Mouse (Mus musculus): ENCODE data around the gene Tmem38b. TPM values are rescaled to one million over a fixed set of nuclear protein-coding genes. Genes with fewer than 3 reads are reported as not detected.

Gene Tmem38b
- total RNA-seq, 2 experiments from 2014 or later = 11.0 to 14.0 TPM

DNA sequence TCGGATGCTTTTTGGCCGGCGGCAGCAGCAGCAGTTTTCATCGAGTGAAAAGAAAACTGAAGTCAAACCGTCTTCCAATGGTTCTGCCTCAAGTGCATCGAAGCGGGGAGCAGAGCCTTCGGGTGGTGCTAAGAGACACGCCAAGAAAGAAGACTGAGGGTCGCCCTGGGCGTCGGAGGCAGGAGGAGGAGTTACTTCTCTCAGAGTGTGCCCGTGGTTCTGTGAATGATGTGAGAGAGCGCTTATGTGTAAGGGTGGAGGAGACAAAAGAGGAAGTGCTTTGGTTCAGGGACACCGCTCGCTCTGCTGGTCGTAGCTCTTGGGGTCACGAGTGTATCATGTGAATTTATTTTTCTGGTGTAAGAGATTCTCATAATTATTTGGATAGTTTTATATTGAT, 34.1 kb downstream of the Tmem38b start:
- Histone ChIP-seq H3K4me3 (no peak overlapping the region), H3K27ac (no peak overlapping the region)
- no peak for TF ChIP-seq CTCF (IDR thresholded peaks at IDR 0.05)
- intact Hi-C loops (cut with DNase I) = no loop called here
- DNase-seq (ENCODE audit: extremely low spot score in 1 of 2, low spot score in 2 of 2) = no peak

DNA sequence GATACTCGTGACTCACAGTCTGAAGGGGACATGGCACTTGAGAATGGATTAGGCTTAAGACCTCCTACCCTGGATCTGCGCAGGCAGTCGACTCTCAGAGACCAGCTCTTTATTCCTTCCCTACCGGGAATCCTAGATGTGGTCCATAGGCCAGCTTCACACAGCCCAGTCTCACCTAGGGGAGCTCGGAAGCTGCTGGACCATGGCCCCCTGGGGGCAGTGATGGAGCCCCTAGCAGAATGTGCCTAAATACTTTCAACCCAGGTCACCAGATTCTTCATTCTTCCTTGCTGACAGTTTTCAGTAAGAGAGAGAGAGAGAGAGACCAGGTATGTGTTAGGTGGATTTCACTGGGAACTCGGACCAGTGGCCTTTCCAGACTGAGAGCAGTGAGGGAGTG, 36.3 kb downstream of the Tmem38b start:
- intact Hi-C loops (cut with DNase I) = no loop called here
- DNase-seq (ENCODE audit: extremely low spot score in 1 of 2, low spot score in 2 of 2) = no peak
- no peak for TF ChIP-seq CTCF (IDR thresholded peaks at IDR 0.05)
- Histone ChIP-seq H3K4me3 (no peak overlapping the region), H3K27ac (no peak overlapping the region)

DNA sequence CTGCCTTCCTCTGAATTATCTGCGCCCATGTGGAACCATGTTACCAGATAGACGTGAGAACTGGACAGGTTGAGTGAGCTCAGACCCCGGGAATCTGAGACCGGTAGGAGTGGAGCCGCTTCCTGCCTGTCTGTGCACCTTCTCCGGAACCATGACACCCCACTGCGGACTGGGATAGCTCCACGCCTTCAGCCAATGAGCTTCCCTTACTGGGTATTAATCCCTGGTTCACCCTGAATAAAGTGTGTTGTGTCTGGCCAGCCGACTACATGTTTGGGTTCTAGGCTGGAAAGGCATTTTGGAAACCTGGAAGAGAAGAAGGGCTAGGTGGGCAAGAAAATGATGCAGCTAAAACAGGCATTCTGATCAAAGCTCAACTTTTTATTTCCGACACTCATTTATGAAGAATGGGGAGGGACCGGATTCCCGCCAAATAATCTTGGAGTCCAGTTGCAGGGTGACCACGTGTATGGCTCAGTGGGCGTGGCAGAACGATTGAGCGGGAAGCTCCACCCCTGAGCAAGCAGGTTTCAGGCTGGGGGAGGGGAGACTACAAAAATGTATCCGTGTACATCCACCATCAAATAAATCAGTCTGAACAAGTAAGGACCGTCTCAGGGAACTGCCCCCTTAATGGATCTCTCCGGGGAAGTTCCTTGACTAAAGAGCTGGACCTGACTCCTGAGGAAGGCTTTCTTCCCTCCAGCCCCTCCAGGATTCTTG, 38.4 kb downstream of the Tmem38b start:
- intact Hi-C loops (cut with DNase I) = no loop called here
- no peak overlapping the region for H3K4me3 ChIP-seq
- no peak for TF ChIP-seq CTCF (IDR thresholded peaks at IDR 0.05)
- H3K27ac ChIP-seq = no peak overlapping the region
- DNase-seq (ENCODE audit: extremely low spot score in 1 of 2, low spot score in 2 of 2) = no peak

DNA sequence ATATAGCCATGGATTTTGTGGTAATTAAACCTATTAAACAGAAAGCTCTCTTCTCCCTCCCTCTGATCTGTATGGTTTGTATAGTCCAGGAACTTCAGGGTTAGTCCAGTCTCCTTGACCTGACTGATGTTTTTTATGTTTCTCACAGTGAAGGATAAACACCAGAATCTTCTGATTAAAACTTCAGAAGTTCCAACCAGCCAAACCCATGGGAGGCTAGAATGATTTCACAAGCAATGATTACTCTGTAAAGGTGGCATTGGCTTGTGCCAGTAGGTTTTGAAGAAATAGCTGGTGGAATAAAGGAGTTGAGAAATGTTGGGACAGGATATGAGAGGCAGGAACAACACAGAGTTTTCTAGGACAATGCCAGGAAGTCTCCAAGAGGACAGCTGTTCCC, 40.6 kb downstream of the Tmem38b start:
- Histone ChIP-seq H3K4me3 (no peak overlapping the region), H3K27ac (no peak overlapping the region)
- intact Hi-C loops (cut with DNase I) = no loop called here
- TF ChIP-seq CTCF (IDR thresholded peaks at IDR 0.05) = no peak
- DNase-seq (ENCODE audit: extremely low spot score in 1 of 2, low spot score in 2 of 2) = no peak

DNA sequence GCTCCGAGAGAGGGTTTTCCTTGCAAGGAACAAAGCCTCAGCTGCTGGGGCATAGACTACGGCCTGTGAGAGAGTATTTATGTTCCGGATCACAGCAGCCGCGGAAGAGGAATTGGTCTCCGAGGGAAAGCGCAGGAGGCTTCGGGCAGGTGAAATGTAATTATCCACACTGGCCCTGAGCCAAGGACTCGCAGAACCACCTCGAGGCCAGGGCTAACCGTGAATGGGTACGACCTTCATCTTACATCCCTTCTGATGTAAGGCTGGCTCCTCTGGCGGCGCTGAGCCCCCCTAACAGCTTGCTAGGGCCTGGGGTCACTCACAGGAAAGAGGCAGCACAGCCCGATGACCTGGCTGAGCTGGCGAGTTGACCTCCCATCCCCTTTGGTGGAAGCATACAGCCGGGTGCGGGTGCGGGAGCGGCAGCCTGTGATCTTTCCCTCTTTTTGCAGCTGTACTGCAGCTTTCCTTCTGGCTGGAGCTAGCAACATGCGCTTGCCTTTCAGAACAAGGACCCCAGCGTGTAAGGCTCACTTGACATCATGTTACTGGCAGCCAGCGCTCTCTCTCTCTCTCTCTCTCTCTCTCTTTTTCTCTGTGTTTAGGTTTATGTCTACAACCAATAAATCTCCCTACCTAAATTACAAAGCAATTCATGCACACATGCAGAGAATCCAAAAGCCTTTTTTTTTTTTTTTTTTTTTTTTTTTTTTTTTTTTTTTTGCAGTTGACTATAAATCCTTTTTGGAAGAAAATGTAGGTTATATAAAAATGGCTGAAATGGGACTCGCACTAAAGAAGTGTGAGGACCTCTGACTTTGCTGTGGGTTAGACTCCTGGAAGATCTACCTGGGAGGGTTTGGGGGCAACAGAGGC, 52.9 kb downstream of the Tmem38b start:
- H3K27ac ChIP-seq = no peak overlapping the region
- no peak for DNase-seq (ENCODE audit: extremely low spot score in 1 of 2, low spot score in 2 of 2)
- TF ChIP-seq CTCF (IDR thresholded peaks at IDR 0.05) = no peak
- intact Hi-C loops (cut with DNase I) = no loop called here
- H3K4me3 ChIP-seq = no peak overlapping the region

DNA sequence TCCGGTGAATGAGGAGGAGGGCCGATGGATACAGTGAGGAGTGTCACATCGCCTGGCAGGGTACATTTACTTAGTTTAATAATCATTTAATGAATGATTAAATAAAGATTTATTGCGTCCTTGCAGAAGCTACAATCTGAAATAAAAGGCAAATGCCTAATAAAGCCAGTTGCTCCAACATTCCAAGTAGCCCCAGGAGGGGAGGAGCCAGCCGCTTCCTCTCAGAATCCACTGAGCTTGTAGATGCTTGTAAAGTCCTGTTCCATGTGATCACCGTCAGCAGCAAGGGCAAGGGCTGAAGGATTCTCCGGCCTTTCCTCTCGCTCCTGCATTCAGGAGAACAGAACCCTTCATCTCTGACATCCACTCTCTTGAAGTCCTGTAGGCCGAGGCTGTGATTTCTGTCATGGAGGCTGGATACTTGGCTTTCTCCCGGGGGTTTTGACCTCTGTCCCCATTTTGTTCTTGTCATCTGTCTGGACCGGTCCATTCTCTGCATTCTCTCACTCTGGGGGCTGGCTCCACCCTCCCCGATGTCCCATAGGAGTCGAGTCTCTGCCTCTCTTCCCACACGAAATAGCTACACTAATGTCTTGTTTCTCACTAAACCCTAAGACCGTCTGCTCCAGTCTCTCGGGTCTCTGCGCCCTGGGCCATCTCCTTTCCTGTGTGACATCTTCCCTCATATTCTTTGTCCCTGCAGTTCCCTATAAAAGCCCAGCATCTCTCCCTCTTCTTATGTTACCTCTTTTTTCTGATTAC, 57.3 kb downstream of the Tmem38b start:
- intact Hi-C loops (cut with DNase I) = no loop called here
- TF ChIP-seq CTCF (IDR thresholded peaks at IDR 0.05) = no peak
- no peak overlapping the region for H3K4me3 ChIP-seq
- no peak overlapping the region for H3K27ac ChIP-seq
- no peak for DNase-seq (ENCODE audit: extremely low spot score in 1 of 2, low spot score in 2 of 2)

DNA sequence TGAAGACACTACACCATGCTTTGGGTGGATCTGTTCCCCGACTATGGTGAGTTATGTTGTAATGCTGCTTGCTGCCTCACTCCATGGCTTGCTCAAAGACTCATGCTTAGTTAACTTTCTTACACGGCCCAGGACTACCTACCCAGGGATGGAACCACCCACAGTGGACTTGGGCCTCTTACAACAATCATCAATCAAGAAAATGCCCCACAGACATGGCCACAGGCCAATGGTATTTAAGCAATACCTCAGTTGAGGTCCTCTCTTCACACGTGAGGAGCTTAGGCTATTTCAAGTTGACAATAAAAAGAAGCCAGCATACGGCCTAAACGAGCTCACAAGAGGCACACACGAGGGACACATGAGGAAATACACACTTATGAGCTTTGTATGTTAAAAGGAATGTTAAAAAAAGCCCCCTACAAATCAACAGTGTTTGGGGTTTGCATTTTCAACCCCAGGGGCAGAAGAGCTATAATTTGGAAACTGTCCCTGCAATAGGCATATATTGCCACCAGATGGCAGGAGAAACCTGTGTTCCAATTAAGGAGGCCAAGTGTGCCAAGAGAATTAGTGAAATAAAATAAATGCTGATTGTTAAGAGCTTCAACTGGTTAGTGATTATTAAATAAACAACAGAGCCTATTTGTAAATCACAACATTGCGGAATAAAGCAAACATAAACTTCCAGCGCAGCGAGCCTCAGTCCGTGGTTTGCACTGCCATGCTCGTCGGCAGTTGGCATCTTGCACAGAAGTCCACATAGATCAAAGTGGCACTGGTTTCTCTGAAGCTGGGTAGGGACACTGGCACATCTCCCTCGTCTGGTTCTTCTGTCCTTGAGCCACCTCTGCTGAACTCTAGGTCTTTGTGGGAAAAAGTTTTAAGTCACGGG, 58.8 kb downstream of the Tmem38b start:
- H3K27ac ChIP-seq = no peak overlapping the region
- DNase-seq (ENCODE audit: extremely low spot score in 1 of 2, low spot score in 2 of 2) = peak in 1 of 2 experiments; percentile 47
- intact Hi-C loops (cut with DNase I) = loop anchor here (1.0 to 5.0 kb wide), 3 partner anchors 35 to 1356 kb away; partner anchors contain the start of gene Zfp462
- H3K4me3 ChIP-seq = no peak overlapping the region
- peak; percentile 93 for TF ChIP-seq CTCF (IDR thresholded peaks at IDR 0.05)

DNA sequence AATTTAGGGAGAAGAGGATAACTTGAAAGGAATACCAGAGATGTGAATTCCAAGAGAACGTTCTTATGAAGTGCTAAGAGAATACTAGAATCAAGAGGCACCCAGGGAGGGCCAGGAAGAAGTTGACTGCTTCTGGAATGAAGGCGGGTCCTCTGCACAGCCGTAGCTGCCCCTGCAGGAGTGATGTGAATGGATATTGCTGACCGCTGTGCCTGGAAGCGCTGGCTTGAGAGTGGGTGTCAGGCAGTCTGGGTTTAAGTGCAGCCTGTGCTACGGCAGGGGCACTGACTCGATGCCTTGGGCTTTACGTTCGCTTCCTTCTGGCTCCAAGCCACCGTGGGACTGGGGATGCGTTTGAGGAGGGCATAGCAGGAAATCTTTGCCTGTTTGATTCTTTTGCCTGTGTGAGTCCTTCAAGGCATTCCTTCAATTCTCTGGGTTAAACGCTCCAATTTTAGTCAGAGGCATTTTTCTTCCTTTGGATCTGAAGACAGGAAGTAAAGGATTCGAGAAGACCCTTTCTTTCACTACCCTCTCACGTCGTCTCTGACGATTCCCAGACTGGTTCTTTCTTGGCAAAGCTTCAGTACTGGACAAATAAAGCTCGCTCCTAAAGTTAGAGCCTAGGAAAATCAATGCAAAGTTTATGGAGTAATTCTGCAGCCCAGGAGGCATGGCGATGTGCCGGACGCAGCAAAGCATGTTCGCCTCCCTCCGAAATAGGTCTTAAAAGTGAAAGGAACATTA, 60.7 kb downstream of the Tmem38b start:
- DNase-seq (ENCODE audit: extremely low spot score in 1 of 2, low spot score in 2 of 2) = no peak
- Histone ChIP-seq H3K4me3 (no peak overlapping the region), H3K27ac (no peak overlapping the region)
- TF ChIP-seq CTCF (IDR thresholded peaks at IDR 0.05) = no peak
- intact Hi-C loops (cut with DNase I) = loop anchor here (5.0 kb wide), 1 partner anchor 1061 kb away; the partner anchor contains the start of gene Zfp462

DNA sequence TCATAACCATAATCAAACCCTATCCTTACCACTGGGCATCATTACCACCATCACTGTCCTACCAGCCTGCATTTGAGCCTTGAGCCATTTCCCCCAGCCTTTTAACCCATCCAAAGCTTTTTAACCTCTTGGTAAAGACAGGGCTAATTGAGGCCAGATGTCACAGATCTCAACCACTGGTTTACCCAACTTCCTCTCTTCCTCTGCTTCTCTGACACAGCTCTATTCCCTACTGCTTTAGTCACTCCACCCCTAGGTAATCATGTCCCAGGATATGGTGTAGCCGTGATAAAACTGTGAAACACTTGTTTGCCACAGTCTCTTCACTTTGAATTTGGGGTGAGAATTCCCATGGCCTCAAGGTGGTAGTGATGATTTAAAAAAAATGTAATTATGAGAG, 69.5 kb downstream of the Tmem38b start:
- no peak overlapping the region for H3K4me3 ChIP-seq
- no peak for DNase-seq (ENCODE audit: extremely low spot score in 1 of 2, low spot score in 2 of 2)
- TF ChIP-seq CTCF (IDR thresholded peaks at IDR 0.05) = no peak
- no peak overlapping the region for H3K27ac ChIP-seq
- intact Hi-C loops (cut with DNase I) = no loop called here

DNA sequence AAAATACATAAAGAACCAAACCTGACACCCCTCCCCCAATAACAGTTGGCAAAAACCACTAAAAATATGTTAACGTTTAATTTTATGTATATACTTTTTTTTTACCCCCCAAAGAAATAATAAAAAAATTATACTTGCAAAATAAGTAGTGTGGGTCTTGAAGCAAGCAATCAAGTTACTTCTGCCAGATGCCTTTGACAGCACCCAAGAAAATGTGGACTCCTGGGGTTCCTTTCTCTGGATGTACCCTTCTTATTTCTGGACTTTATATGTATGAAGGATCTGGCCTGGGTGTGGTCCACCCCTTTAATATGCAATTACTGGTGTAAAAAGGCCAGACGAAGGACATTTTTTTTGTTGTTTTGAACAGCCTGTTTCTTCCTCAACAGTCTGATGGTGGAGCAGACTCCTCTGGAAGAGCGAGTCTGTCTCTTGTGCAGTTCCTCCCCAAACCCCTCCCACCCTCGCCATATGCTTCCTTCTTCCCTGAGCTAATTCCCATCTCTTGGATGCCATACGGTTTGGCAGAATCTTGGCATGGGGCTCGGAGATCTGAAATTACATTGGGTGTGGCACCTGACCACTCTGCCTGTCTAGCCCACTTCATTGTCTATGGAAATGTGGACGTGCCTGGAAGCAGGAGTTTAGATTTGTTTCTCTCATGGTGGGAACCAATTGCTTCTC, 70.4 kb downstream of the Tmem38b start:
- H3K27ac ChIP-seq = no peak overlapping the region

More for the DNA sequence above, 70.4 kb downstream of the Tmem38b start:
- no peak for TF ChIP-seq CTCF (IDR thresholded peaks at IDR 0.05)
- no peak overlapping the region for H3K4me3 ChIP-seq
- no peak for DNase-seq (ENCODE audit: extremely low spot score in 1 of 2, low spot score in 2 of 2)
- intact Hi-C loops (cut with DNase I) = no loop called here

All from left cerebral cortex, adult 2 months (tissue).